Mouse (Mus musculus) CH12.LX (cell line): Measurements from ENCODE around the gene Lpin1.

Source experiments
- MYC ChIP-seq: IDR thresholded peaks from 2 replicates; pipeline ENCODE4 v1.6.1; 2011; ENCODE audit warnings: low read depth, mild to moderate bottlenecking, improper control_type of control experiment, low read length
- POLR2A ChIP-seq: IDR thresholded peaks from 2 replicates; pipeline ENCODE4 v1.6.1; 2011; ENCODE audit warnings: low read depth, mild to moderate bottlenecking, improper control_type of control experiment, low read length

DNA sequence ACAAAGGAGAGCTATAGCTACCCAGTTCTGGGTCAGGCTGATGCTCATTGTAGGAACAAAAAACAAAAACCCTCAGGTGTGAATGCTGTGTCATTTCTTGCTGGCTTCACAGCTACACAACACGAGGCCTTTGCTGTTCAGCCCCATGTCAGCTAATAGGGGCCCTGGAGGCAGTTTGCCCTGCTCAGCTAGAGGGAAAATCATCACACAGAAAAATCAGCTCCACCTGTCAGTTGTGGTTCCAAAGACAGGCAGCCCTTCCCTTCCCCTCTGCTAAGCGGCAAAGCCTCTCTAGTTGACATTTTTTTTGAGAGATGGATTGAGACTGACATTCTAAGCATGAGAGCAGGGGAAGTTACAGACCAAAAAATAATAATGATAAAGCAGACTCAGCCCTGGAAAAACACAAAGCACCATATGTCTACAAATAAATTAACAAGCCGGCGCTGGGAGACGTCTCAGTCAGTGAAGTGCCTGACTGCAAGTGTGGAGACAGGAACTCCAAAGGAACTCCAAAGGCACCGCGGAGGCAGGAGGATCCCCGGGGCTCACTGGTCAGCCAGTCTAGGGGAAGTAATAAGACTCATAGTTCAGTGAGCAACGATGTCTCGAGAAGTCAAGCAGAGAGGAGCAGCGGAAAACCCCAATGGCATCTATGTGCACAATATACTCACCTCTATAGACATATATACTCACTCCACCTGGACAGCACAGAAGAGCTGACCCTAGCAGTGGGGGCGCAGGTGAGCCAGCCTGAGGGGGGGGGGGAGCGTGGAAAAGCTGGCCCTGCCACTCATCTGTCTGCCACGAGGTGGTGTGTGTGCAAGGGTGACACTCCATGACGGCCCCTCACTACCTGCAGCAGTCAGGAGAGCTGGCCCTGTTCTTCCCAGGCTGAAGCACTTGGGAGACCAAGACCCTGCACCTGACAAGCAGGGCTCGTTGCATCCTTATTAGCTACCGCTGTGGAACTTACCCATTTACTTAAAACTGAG is 103.7 kb downstream of the Lpin1 start:
- TF ChIP-seq MYC (no peak), POLR2A (no peak)
